Mouse (Mus musculus): ENCODE data around the gene Cdh22.

The Cdh22 gene

GRCm38 (mm10) chr2:165157900-165158299 lies 76.8 kb downstream of the Cdh22 start:
- no peak for DNase-seq (ENCODE audit: low read depth, low spot score)

- DNase-seq (ENCODE audit: low read depth, low spot score): no peak
Measured at GRCm38 (mm10) chr2:165153006-165153405, 81.6 kb downstream of the Cdh22 start.

- no peak for DNase-seq (ENCODE audit: low read depth, low spot score)
Measured at GRCm38 (mm10) chr2:165149741-165150140, 84.9 kb downstream of the Cdh22 start.

DNA sequence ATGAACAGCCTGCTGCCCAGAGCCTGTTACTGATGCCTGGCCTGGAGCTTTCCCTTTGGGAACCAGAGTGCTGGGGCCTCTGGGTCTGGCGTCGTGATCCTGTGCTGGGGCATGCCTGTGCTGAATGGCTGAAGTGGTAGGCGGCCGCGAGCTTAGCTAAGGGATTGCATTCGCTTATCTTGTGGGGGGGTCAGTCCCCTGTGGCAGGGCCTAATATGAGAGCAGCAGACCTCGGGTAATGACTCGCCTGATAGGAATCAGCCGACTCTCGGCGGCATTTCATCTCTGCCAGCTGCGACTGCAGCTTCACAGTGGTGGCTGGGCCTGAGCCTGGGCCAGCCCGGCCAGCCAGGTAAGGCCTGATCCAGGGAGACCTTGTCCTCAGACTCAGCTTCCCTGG lies 88.8 kb downstream of the Cdh22 start:
- no peak for DNase-seq (ENCODE audit: low read depth, low spot score)

- peak; percentile 33 for DNase-seq (ENCODE audit: low read depth, low spot score)
Measured at GRCm38 (mm10) chr2:165143487-165143886, 91.2 kb downstream of the Cdh22 start.

GRCm38 (mm10) chr2:165136049-165136448 lies 98.6 kb downstream of the Cdh22 start:
- DNase-seq (ENCODE audit: low read depth, low spot score): peak; percentile 69

GRCm38 (mm10) chr2:165133566-165133965 lies 101.1 kb downstream of the Cdh22 start:
- DNase-seq (ENCODE audit: low read depth, low spot score): peak; percentile 68

DNA sequence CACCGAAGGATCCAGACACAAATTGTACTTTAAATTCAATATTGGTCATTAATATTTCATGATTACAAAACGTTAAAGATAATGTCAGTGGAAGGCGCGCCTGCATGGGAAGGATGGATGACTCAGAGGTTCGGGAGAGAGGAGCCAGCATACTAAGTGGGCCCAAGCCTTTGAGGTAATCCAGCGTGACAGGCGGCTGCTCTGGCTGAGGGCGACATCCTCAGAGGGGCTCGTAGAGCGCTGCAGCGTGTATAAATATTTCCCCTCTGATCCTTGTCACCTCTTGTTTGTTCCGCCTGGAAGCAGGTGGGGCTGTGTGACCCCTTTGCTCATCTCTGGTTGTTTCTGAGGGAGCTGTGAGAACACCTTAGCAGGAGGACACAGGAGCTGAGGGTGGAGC lies 103.2 kb downstream of the Cdh22 start:
- DNase-seq (ENCODE audit: low read depth, low spot score): no peak

DNA sequence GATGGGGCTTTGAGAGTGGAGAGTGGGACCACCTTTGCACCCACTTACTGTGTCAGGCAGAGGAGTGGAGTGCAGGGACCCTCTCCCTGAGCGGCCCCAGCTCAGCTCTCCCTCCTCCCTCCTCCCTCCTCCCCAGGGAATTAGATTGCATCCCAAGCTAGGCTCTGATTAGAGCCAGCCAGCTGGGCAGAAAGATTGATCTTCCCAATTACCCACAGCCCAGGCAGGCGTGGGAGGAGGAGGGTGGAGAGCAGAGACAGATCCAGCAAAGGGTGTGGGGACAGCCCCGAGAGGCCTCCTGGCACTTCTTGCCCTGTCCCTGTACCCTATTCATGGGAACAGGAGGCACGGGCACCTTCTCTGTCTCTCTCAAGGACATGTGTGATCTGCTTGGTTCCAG lies 105.5 kb downstream of the Cdh22 start:
- DNase-seq (ENCODE audit: low read depth, low spot score): no peak

GRCm38 (mm10) chr2:165126896-165127562 lies 107.6 kb downstream of the Cdh22 start:
- no peak for DNase-seq (ENCODE audit: low read depth, low spot score)

- peak; percentile 74 for DNase-seq (ENCODE audit: low read depth, low spot score)
Measured at GRCm38 (mm10) chr2:165121206-165121840, 113.3 kb downstream of the Cdh22 start.

DNA sequence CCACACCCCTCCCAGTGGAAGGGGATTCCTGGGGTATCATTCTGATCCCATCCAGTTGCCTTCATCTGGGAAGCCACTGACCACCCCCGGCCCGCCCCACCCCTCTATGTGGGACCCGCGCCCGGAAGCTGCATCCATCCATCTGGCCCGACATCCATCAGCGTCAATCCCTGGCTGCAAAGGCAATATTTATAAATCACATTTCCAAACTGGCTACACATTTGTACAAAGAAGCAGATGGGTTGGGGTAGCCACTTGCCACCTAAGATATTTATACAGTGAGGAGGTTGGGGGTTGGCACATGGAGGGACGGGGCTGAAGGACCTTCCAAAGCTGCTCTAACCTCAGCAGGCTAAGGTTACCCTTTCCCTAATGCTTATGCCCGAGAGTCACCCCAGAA lies 113.9 kb downstream of the Cdh22 start:
- DNase-seq (ENCODE audit: low read depth, low spot score): no peak

- DNase-seq (ENCODE audit: low read depth, low spot score): peak; percentile 91
Measured at GRCm38 (mm10) chr2:165113733-165114132, 120.9 kb downstream of the Cdh22 start.

DNA sequence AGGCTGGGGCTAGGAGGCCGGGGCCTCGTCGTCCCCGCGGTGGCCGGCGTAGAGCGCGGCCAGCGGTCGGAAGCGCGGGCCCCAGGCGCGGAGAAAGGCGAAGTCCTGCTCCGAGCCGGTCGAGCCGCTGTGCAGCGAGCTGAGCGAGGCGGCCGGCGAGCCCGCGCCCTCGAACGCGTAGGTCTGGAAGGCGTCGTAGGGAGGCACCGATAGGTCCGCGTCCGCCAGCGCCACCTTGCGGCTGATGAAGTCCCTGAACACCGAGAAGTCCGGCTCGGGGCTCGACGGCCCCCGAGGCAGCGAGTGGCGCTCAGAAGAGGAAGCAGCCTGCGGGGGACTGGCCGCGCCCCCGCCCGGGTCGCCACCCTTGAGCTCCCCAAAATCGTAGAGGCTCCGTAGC lies 122.5 kb downstream of the Cdh22 start:
- DNase-seq (ENCODE audit: low read depth, low spot score): peak; percentile 88

DNA sequence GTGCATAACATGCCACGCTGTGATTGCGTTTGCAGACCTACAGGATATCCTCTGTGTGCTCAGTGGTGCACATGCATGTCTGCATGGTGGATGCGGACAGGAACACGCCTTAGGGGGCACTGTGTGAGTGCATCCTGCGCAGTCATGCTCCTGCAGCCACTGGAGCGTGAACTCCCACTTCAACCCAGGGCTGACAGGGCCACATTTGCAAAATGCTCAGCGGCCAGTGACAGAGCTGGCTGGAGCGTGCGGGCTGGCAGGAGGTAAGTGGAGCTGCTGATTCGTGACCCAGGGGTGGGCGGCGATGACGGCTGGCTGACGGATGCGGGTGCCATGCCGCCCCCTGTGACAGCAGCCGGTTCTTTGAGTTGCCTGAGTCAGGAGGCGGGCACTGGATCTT lies 128.1 kb downstream of the Cdh22 start:
- no peak for DNase-seq (ENCODE audit: low read depth, low spot score)

- DNase-seq (ENCODE audit: low read depth, low spot score): no peak
Measured at GRCm38 (mm10) chr2:165105513-165106079, 129.1 kb downstream of the Cdh22 start.

GRCm38 (mm10) chr2:165102920-165103319 lies 131.7 kb downstream of the Cdh22 start:
- DNase-seq (ENCODE audit: low read depth, low spot score): no peak

DNA sequence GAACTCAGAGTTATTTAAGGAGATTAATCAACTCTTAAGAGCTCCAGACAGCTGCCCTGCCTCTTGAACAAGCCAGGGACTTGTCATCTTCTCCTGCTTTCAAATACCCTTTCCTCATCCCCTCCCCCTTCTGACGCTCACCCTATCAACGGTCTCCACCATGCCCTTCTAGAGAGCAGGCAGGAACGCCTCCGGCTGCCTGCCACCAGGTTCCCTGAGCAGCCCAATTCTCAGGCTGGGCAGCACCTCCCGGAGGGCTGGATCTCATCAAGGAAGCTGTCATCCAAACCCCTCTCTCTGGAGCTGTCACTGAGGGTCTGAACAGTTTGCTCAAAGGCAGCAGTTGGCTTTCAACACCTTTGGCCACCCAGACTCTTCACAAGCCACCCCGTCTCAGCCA lies 133.9 kb downstream of the Cdh22 start:
- no peak for DNase-seq (ENCODE audit: low read depth, low spot score)

- no peak for DNase-seq (ENCODE audit: low read depth, low spot score)
Measured at GRCm38 (mm10) chr2:165098861-165099260, 135.8 kb downstream of the Cdh22 start.

- no peak for DNase-seq (ENCODE audit: low read depth, low spot score)
Measured at GRCm38 (mm10) chr2:165096367-165096766, 138.3 kb downstream of the Cdh22 start.

DNA sequence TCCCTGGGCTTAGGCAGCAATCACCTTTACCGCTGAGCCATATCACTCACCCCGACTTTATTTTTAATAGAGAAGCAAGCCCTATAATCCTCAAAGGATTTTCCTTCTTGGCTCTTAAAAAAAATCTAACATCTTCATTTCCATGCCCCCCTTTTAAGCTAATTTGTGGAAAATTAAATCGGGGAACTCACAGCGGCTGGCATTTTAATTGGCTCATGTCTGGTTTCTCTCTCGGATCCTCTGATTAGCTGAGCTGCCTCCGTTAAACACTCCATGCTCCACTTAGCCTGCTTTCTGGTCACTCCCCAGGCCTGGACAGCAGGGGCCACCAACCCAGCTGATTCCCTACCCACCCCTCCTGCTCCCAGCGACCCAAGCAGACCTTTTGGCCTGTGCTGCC lies 142.3 kb downstream of the Cdh22 start:
- DNase-seq (ENCODE audit: low read depth, low spot score): no peak

GRCm38 (mm10) chr2:165091433-165091965 lies 143.2 kb downstream of the Cdh22 start:
- no peak for DNase-seq (ENCODE audit: low read depth, low spot score)

- no peak for DNase-seq (ENCODE audit: low read depth, low spot score)
Measured at GRCm38 (mm10) chr2:165090650-165091049, 144.0 kb downstream of the Cdh22 start, which contains the start of gene 1700025C18Rik. Gene 1700025C18Rik (minus strand): TSS chr2:165090750.
